Mouse (Mus musculus) liver (tissue): ENCODE data around the gene Eif4a1.
A peak's percentile ranks its signal among the peaks of the same experiment; 100 is the strongest.
"Not testable (repeated sequence)": the region's sequence is repeated elsewhere in the genome, so short reads cannot be mapped to it uniquely, and the experiment has no call there.

Experiments used
- DNase-seq: peaks from one replicate; pipeline ENCODE4 v3.0.0-alpha.2; 2020; ENCODE audit warnings: mixed read lengths

Gene Eif4a1

GRCm38 (mm10) chr11:69672211-69672706 is at the start of gene Eif4a1:
Eif4a1 (minus strand) TSS chr11:69672423.
- DNase-seq = peak; percentile 100

DNA sequence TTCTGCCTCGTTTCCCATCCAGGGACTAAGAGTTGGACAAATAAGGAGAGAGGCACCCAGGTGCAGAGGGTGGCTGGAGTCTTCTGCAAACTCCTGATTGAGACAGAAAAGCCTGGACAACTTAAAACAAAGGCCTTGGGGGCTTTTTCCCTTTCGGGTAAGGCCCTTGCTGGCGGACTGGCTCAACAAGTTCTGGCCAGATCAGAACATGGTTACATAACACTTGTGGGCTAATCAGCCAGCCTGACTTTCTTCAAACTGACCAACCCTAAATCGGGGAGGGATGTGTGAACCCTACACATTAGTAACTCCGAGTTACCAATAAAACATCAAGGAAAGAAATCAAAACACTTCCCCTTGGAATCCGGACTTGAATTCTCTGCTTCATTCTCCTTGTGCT is 48.6 kb upstream of the Eif4a1 start:
- no peak for DNase-seq

GRCm38 (mm10) chr11:69719423-69719822 is 47.2 kb upstream of the Eif4a1 start:
- DNase-seq = peak; percentile 51

DNA sequence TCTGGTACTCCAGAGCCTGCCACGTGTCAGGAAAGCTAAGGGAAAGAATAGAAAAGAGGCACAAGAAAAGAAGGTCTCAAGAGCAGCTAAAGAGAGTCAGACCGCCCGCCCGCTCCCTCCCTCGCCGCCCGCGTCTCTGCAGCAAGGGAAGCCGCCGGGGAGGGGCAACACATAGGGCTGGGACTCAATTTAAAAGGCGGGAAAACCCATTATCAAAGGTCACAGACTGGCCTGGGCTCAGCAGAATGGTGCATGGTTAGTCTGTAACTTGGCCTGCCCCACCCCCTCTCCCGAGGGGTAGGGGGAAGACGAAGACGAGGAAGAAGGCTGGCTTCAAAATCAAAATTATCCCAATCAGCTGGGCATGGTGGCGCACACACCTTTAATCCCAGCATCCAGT is 46.4 kb upstream of the Eif4a1 start:
- DNase-seq = peak; percentile 86

DNA sequence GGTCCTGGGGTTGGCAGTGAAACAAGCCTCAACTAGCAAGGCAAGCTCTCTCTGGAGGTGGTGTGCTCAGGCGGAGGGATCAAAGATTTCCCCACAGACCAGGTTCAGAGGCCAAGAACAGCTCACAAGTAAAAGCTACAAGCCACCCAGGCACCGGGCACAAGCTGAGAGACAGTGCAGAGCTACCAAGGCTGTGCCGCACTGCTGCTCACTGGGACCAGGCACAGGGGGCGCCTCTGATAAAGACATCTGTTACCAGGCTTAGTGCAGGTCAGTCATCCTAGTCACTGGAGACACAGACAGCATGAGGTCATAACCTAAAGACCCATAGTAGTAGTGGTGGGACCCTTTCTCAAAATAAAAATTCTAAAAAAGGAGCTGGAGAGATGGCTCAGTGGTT is 44.7 kb upstream of the Eif4a1 start:
- peak; percentile 33 for DNase-seq

GRCm38 (mm10) chr11:69715929-69716328 is 43.7 kb upstream of the Eif4a1 start:
- DNase-seq = peak; percentile 16

GRCm38 (mm10) chr11:69715482-69715881 is 43.3 kb upstream of the Eif4a1 start:
- DNase-seq = peak; percentile 60

- no peak for DNase-seq
Measured at GRCm38 (mm10) chr11:69714636-69715329, 42.6 kb upstream of the Eif4a1 start.

DNA sequence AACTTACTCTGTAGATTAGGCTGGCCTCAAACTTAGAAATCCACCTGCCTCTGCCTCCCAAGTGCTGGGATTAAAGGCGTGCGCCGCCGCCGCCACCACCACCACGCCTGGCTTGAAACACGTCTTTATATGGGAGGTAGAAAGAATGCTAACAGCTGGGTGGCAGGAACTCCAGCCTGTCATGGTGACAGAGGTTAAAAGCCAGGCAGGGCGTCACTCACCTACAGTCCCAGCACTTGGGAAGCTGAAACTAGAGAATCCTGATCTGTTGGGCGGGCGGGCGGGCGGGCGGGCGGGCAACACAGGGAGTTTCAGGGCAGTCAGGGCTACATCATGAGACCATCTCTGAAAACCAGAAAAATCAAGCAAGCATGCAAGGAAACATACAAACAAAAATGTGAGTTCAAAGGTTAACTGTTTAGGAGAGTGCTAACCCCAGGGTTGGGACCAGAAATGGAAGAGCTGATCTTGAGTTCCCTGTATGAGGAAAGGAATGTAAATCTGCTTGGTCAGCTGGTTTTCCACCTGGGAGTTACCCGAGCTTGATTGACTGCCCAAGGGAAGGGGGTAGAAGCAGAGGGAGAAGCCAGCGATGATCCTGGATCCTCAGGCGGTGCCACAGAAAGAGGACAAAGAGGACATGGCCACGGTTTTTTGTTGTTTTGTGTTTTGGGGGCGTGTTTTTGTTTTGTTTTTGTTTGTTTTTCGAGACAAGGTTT is 40.9 kb upstream of the Eif4a1 start:
- no peak for DNase-seq

DNA sequence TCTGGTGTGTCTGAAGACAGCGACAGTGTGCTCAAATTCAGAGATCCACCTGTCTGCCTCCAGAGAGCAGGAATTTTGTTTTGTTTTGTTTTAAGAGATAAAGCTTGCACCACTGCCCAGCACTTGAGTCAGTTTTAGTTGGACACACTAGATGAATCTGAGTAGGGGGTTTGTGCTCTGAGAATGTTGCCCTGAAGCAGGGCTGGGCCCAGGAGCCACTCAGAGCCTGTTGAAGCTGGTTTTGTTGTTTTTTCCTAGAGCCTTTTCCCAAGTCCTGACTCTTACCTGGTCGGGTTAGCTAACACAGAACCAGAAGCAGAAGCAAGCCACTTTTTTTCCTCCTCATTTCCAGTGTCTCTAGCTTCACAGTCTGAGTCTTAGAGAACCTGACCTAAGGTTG is 38.9 kb upstream of the Eif4a1 start:
- DNase-seq = no peak

DNA sequence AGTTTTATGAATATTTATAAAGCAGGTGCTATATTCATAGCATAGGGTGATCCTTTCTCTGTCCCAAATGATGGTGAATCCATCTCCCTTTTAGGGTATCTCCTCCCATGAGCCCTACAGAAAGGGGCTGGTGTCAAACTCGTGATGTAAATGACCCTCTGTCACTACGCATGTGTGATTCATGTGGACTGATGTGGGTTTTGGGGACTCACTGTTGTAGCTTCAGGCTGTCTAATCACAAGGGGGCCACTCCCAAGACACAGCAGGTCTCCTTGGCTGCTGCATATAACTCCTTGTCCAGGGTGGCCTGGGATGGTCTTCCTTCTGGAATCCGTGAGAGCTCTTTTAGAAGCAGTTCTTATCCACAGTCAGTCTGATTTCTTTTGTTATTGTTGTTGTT is 38.2 kb upstream of the Eif4a1 start:
- no peak for DNase-seq

DNA sequence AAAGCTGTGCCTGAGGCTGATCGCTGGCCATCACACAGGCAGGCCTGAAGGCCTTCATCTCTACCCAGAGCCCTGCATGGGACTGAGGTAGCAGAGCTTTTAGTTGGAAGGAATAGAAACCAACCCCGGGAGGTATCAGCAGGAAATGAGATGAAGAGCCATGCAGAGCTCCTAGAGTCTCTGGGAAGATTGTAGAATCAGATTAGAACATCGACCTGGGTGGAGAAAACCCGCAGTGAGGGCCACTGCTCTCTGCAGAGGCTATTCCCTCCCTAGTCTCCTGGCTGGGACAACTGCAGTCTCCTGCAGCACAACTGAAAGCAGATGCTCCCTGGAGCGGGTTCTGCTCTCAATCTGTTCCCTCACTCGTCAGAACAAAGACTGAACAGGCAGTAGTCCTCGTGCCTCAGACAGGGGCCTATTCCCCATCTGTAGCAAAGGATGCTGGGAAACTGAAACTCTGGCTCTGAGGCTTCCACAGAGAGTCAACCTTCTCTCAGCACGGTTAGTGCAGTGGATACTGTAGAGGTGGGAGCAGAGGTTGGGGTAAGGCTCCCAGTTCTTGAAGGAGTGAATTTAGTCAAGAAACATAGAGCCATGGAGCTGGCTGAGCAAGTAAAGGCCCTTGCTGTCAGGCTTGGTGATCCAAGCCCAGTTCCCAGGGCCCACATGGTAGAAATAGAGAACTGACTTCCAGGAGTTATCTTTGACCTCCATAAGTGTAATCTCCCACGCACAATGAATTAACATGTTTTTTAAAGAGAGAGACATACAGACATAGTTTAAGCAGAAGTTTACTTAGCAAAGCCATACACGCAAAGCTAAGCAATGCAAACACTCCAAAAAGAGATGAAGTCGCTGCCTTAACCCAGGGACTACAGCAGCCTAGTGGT is 37.6 kb upstream of the Eif4a1 start:
- no peak for DNase-seq

DNA sequence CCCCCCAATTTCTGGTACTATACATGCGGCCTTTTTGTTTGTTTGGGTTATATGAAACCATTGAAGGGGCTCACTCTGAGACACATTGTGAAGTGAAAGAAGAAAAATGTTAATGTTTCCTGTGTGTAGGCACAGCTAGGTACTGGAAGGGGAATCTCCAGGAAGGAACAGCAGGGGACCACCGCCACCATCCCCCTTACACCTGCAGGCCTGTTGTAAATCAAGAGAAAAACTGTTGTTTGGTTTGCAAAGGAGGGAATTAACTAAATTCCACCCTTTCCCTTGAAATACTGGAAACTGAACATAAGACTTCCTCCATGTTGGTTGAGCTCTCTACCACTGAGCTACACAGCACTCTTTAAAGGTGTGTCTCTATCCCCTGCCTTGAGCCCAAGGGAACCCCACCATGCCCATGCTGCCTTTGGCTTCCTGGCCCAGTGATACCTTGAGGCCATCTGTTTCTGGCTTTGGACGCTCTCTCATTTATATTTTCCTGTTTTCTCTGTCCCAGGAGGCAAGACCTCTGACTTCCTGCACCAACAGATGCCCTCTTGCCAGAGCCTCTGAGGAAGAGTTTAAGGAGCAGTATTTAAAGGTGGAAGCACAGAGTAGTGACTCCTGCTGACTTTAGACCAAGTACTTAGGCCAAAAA is 36.5 kb upstream of the Eif4a1 start:
- DNase-seq = no peak

GRCm38 (mm10) chr11:69707873-69708381 is 35.7 kb upstream of the Eif4a1 start:
- no peak for DNase-seq

DNA sequence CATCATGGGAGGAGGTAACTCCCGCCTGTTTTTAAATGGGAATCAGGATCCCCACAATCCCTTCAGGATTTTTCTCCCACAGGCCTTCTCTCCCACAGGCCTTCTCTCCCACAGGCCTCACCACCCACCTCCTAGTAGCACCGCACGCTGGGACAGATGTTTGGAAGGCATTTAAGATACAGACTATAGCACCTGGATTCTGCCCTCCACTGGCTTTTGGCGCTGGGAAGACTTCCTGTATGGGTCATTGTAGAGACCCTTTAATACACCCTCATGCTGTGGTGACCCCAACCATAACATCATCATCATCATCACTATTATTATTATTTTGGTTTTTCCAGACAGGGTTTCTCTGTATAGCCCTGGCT is 35.2 kb upstream of the Eif4a1 start:
- DNase-seq = no peak

DNA sequence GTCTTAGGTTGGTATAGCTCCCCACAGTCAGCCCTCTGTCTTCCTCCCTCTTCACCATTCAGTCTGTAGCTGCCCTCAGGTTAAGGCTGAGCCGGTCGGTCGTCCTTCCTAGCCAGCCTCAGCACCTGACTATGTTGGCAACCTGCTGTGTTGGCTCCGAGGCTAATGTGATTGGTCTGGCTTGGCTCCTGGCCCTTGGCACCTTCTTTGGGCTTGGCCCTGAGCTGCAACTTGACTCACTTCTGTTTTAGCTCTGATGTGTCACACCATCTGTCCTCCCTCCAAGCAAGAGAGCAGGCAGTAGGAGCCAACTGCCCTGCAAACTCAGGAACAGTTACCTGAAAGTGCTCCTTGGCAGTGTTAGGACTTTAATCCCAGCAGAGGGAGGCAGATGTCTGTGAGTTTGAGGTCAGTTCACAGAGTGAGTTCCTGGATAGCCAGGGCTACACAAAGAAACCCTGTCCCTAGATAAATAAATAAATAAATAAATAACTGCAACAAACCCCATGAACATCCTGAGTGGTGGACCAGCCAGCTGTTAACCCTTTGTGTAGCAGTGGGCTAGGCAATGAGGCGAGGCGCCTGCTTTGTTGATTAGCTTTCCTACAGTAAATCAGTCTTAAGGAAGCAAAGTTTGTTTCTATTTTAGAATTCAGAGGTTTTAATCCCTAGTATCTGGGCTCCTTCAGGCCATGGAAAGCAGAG is 34.7 kb upstream of the Eif4a1 start:
- no peak for DNase-seq

DNA sequence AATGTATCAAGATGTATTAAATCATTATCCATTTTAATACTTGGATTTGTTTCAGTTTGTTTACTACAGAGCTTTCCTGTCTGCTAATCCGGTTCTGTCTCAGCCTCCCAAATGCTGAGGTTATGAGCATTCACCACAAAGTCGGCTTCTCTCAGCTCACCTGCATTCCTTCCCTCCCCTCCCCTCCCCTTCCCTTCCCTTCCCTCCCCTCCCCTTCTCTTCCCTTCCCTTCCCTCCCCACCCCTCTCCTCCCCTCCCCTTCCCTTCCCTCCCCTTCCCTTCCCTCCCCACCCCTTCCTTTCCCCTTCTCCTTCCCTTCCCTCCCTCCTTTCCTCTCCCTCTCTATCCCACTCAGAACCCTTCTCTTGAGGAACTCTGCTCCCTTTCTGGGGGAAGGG is 32.4 kb upstream of the Eif4a1 start:
- no peak for DNase-seq

DNA sequence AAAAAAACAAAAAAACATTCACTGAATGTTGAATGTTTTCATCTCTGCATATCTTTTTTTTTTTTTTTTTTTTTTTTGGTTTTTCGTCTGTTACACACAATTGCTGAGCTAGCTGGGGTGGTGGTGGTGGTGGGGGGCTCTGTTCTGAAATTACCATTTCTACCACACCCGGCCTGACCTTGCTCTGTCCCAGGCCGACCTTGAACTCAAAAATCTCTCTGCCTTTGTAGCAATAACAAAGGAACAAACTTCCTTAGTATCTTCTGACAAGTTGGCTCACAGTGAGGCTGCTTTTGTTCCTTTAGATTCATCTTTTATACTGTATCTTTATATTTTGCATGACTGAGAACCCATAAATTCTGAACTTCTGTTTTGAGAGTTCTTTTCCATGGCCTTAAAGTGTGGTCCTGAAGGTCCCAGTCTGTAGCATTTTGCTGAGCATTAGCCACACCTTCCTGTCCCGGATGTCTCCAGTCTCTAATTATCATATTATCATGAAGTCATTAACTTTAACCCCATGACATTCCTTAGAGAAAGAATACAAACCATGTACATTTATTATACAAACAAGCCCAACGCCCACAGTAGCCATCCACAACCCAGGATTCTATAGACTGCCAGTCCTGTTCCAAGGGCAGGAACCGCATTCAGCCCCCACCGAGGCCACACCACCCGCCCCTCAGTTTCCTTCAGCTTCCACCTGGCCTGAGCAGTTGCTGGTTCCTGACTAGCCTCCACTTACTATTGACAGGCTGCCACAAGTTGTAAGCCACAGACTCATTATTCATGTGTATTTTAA is 31.8 kb upstream of the Eif4a1 start:
- DNase-seq = no peak

- DNase-seq = not testable (repeated sequence)
Measured at GRCm38 (mm10) chr11:69703381-69703780, 31.2 kb upstream of the Eif4a1 start.

- DNase-seq = not testable (repeated sequence)
Measured at GRCm38 (mm10) chr11:69702886-69703285, 30.7 kb upstream of the Eif4a1 start.

DNA sequence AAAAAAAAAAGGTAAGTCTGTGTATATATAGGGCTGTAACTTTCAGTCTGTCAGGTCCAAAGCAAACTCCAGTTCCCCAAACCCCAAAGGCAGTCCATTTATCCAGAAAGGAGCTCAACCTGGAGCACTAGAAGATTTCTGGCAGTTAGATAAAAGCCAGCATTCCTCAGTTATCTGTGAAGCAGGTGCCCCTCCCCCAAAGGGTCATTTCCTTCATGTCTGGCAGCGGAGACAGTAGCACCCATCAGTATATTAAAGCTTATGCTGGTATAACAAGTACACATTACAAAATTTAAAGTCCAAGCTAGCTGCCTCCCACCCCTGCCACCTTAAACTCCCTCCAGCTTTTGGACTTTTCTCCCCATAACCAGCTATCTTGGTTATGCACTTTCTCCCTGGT is 27.4 kb upstream of the Eif4a1 start:
- DNase-seq = no peak
